ENCODE assay signal across 20 mouse cellular contexts in the genomic region with DNA sequence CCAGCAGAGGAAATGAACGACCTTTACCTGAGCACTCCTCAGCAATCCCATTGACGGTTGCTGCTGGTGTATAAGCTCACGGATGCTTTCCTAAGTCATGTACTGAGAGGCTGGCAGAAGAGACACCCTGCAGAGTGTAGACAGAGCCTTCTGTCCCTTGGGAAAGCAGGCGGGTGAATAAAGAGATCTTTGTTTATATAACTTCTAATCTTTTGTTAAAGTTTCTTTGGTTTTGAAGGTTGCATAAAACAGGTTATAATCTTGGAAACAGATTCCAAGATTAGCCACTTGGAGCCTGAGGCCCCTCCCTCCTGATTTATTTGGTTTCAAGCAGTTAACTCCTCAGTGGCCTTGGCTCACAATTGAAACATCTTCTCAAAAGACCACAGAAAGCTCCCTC. TPM values are rescaled to one million over a fixed set of nuclear protein-coding genes. Genes with fewer than 3 reads are reported as not detected.
"Had no signal": no experiment of that assay in that cellular context is flagged by ENCODE, and none has a peak within 500 bp of the region (broad histone marks: within the 10 kb centered on the region; RNA-seq: fewer than 3 reads in every experiment).

Gene Slco1a5 (minus strand): TSS at position 101 of the 400 bp plus-strand sequence.

- DNase-seq: retina, postnatal 1 day; right cerebral cortex, adult 18-20 months; right cerebral cortex, postnatal 14 days; right cerebral cortex, postnatal 25 days; right cerebral cortex, postnatal 4 days; spleen, adult 18-20 months; thymus, adult 18-20 months; thymus, adult 2 months; thymus, postnatal 14 days; thymus, postnatal 25 days; thymus, postnatal 36 days; thymus, postnatal 4 days had no signal

- H3K27me3 ChIP-seq: neural tube, embryonic 13.5 days; neural tube, embryonic 15.5 days; stomach, embryonic 15.5 days had no signal

- H3K27ac ChIP-seq: neural tube, embryonic 13.5 days; neural tube, embryonic 15.5 days; stomach, embryonic 15.5 days; stomach, postnatal 0 days had no signal

- H3K9ac ChIP-seq: neural tube, embryonic 13.5 days; neural tube, embryonic 15.5 days; stomach, embryonic 15.5 days had no signal

- H3K4me2 ChIP-seq: neural tube, embryonic 13.5 days; neural tube, embryonic 15.5 days; stomach, embryonic 15.5 days had no signal

- H3K4me3 ChIP-seq: neural tube, embryonic 13.5 days; neural tube, embryonic 15.5 days; stomach, embryonic 15.5 days had no signal

- H3K36me3 ChIP-seq: neural tube, embryonic 13.5 days; neural tube, embryonic 15.5 days; stomach, embryonic 15.5 days had no signal

- H3K9me3 ChIP-seq: neural tube, embryonic 13.5 days; neural tube, embryonic 15.5 days; stomach, embryonic 15.5 days had no signal

- H3K4me1 ChIP-seq: neural tube, embryonic 13.5 days; neural tube, embryonic 15.5 days; stomach, embryonic 15.5 days had no signal

RNA-seq across cellular contexts. Expression of gene Slco1a5, which starts in this region (rescaled TPM):
- total RNA-seq: neutrophil, adult 5-6 weeks had no signal
- polyA plus RNA-seq: neural tube, embryonic 13.5 days; small intestine, adult 2 months; spleen, adult 2 months; stomach, embryonic 15.5 days; urinary bladder, adult 2 months had no signal
